Mouse (Mus musculus) heart, postnatal 0 days (tissue): ENCODE measurements around the gene Slc16a5.

Experiments used
- CTCF ChIP-seq: IDR thresholded peaks from 2 replicates; pipeline ENCODE4 v1.5.1; 2016; ENCODE audit warnings: antibody characterized with exemption, control low read depth, low read depth
- EP300 ChIP-seq: IDR thresholded peaks from 2 replicates; pipeline ENCODE4 v1.6.1; 2016; ENCODE audit warnings: antibody characterized with exemption, low read depth

DNA sequence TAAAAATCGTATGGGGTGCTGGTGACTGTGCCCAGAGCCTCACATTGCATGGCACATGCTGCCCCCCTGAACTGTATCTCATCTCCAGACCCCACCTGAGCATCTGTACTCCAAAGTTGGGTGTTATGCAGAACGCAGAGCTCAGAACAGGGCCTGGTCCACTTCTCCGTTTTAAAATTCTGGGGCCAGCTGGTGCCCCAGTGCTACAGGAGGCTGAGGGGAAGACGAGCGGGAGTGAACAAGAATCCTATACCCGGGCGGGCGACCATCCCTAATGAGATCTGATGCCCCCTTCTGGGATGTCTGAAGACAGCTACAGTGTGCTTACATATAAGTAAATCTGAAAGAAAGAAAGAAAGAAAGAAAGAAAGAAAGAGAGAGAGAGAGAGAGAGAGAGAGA lies 1.3 kb upstream of the Slc16a5 start:
- TF ChIP-seq CTCF (no peak), EP300 (no peak)
